Comparison of ENCODE assay signal across 26 mouse cellular contexts in genomic region chr1:38869398-38870195, GRCm38 (mm10). TPM values are rescaled to one million over a fixed set of nuclear protein-coding genes. Genes with fewer than 3 reads are reported as not detected.
DNase-seq lines count a peak whose midpoint lies in the region; ATAC-seq and TF ChIP-seq lines count a peak whose summit lies in the region.
"Had no signal": no experiment of that assay in that cellular context is flagged by ENCODE, and none has a peak within 500 bp of the region (broad histone marks: within the 10 kb centered on the region; RNA-seq: fewer than 3 reads in every experiment).

No protein-coding gene starts in this region.

- WGBS in lung, embryonic 14.5 days, result 38% methylated on average over 13 of the region's 13 CpGs
- WGBS in hindbrain, embryonic 14.5 days, result 60% methylated on average over 13 of the region's 13 CpGs
- WGBS in embryonic facial prominence, embryonic 10.5 days, result 42% methylated on average over 13 of the region's 13 CpGs

- no peaks in the 10 kb centered on the region for H3K27me3 ChIP-seq in lung, embryonic 14.5 days (ENCODE audit: insufficient read depth, low read length)
- H3K27me3 ChIP-seq in hindbrain, embryonic 14.5 days (ENCODE audit: control insufficient read depth, insufficient read depth, low read length), result no peaks in the 10 kb centered on the region
- H3K27me3 ChIP-seq in embryonic facial prominence, embryonic 10.5 days (replicated peaks; ENCODE audit: low read depth, poor library complexity, severe bottlenecking), result no peaks in the 10 kb centered on the region
- H3K27me3 ChIP-seq: hindbrain, embryonic 12.5 days; Patski had no signal

- no peak overlapping the region for H3K4me2 ChIP-seq in lung, embryonic 14.5 days
- H3K4me2 ChIP-seq in hindbrain, embryonic 14.5 days (replicated peaks), result no peak overlapping the region
- H3K4me2 ChIP-seq: hindbrain, embryonic 12.5 days had no signal

- no peak overlapping the region for H3K9ac ChIP-seq in lung, embryonic 14.5 days
- no peak overlapping the region for H3K9ac ChIP-seq in hindbrain, embryonic 14.5 days
- H3K9ac ChIP-seq: hindbrain, embryonic 12.5 days had no signal

- no peak overlapping the region for H3K4me3 ChIP-seq in lung, embryonic 14.5 days (ENCODE audit: low read depth, low read length)
- no peak overlapping the region for H3K4me3 ChIP-seq in hindbrain, embryonic 14.5 days (replicated peaks; ENCODE audit: low read length)
- no peak overlapping the region for H3K4me3 ChIP-seq in embryonic facial prominence, embryonic 10.5 days
- H3K4me3 ChIP-seq: heart, embryonic 10.5 days; hindbrain, embryonic 12.5 days had no signal

- H3K36me3 ChIP-seq in lung, embryonic 14.5 days (ENCODE audit: insufficient read depth), result no peaks in the 10 kb centered on the region
- H3K36me3 ChIP-seq in hindbrain, embryonic 14.5 days (replicated peaks; ENCODE audit: control insufficient read depth, insufficient read depth), result peaks cover 86% of the 10 kb centered on the region
- H3K36me3 ChIP-seq in embryonic facial prominence, embryonic 10.5 days (replicated peaks), result peaks cover 20% of the 10 kb centered on the region
- H3K36me3 ChIP-seq: heart, embryonic 10.5 days had no signal

- H3K4me1 ChIP-seq in lung, embryonic 14.5 days (ENCODE audit: insufficient read depth), result no peaks in the 10 kb centered on the region
- no peaks in the 10 kb centered on the region for H3K4me1 ChIP-seq in hindbrain, embryonic 14.5 days (replicated peaks; ENCODE audit: control insufficient read depth, insufficient read depth, low read length)
- H3K4me1 ChIP-seq in embryonic facial prominence, embryonic 10.5 days, result no peaks in the 10 kb centered on the region; the same call in 1 of the 2 replicates
- H3K4me1 ChIP-seq: heart, embryonic 10.5 days; hindbrain, embryonic 12.5 days had no signal

- no peak for ATAC-seq in lung, embryonic 14.5 days (ENCODE audit: insufficient read depth)
- no peak for ATAC-seq in hindbrain, embryonic 14.5 days (ENCODE audit: low FRiP score)
- ATAC-seq: CD4-positive, CD25-positive, alpha-beta regulatory T cell, adult 4 months; forebrain, embryonic 14.5 days; hindbrain, postnatal 0 days; Patski had no signal

- no peaks in the 10 kb centered on the region for H3K9me3 ChIP-seq in lung, embryonic 14.5 days (ENCODE audit: low read depth, low read length)
- H3K9me3 ChIP-seq in hindbrain, embryonic 14.5 days (ENCODE audit: control insufficient read depth, low read length), result no peaks in the 10 kb centered on the region
- no peaks in the 10 kb centered on the region for H3K9me3 ChIP-seq in embryonic facial prominence, embryonic 10.5 days
- H3K9me3 ChIP-seq: G1E; heart, embryonic 10.5 days; hindbrain, embryonic 12.5 days had no signal

- no peak for TF ChIP-seq CTCF in lung, embryonic 14.5 days (IDR thresholded peaks at IDR 0.05; ENCODE audit: low read depth)

- peak; percentile 13 for DNase-seq in lung, embryonic 14.5 days
- DNase-seq in lung, postnatal 25 days (ENCODE audit: low spot score), result no peak
- peak; percentile 80 for DNase-seq in 3T3-L1 (ENCODE audit: low read depth, low spot score)
- DNase-seq in ES-CJ7 (ENCODE audit: low read depth, low spot score), result peak; percentile 71
- peak; percentile 50 for DNase-seq in R1 (ENCODE audit: low read depth, low spot score)
- DNase-seq in hindbrain, embryonic 14.5 days (ENCODE audit: low spot score), result no peak
- DNase-seq in natural killer cell, adult 2 months (ENCODE audit: low spot score in 2 of 2), result no peak
- no peak for DNase-seq in embryonic facial prominence, embryonic 10.5 days (ENCODE audit: low spot score)
- DNase-seq: adrenal gland, adult 8-10 months; B cell, adult 2 months; cerebellum, adult 11 months; cerebellum, adult 8-10 months; cerebellum, postnatal 14 days; gastrocnemius, postnatal 10 days; heart, adult 18-20 months; heart, postnatal 10 days; heart, postnatal 4 days; kidney, adult 11 months; kidney, adult 9 months had no signal

- no peak overlapping the region for H3K27ac ChIP-seq in lung, embryonic 14.5 days (ENCODE audit: low read depth)
- H3K27ac ChIP-seq in hindbrain, embryonic 14.5 days, result no peak overlapping the region
- no peak overlapping the region for H3K27ac ChIP-seq in embryonic facial prominence, embryonic 10.5 days (replicated peaks)
- H3K27ac ChIP-seq: heart, embryonic 10.5 days; hindbrain, embryonic 12.5 days; hindbrain, postnatal 0 days had no signal

RNA-seq across cellular contexts. Expression of gene Chst10, which starts 28.4 kb away (rescaled TPM):
- 2.2 and 3.9 TPM in 2 replicates for polyA plus RNA-seq in lung, embryonic 14.5 days (2014; fragmentation: Nextera tagmentation; extraction: Ambion mirVana)
- polyA plus RNA-seq in hindbrain, embryonic 14.5 days (2014; fragmentation: Nextera tagmentation; extraction: Ambion mirVana), result 63.1 and 66.8 TPM in 2 replicates
- 8.2 and 9.0 TPM in 2 replicates for polyA plus RNA-seq in embryonic facial prominence, embryonic 10.5 days (2016; fragmentation: Nextera tagmentation; extraction: Ambion mirVana)

RNA-seq across cellular contexts. Expression of gene Lonrf2, which starts 33.1 kb away (rescaled TPM):
- 0.99 and 1.0 TPM in 2 replicates for polyA plus RNA-seq in lung, embryonic 14.5 days (2014; fragmentation: Nextera tagmentation; extraction: Ambion mirVana)
- 31.5 and 33.7 TPM in 2 replicates for polyA plus RNA-seq in hindbrain, embryonic 14.5 days (2014; fragmentation: Nextera tagmentation; extraction: Ambion mirVana)
- polyA plus RNA-seq in embryonic facial prominence, embryonic 10.5 days (2016; fragmentation: Nextera tagmentation; extraction: Ambion mirVana), result 0.96 and 1.2 TPM in 2 replicates
- polyA plus RNA-seq: CD4-positive, CD25-positive, alpha-beta regulatory T cell, adult 4 months had no signal

Comparison
In these comparisons a context has a peak if more than half of its experiments do, and no peak if none do; other contexts are left out.
1. DNase-seq: peak in lung, embryonic 14.5 days (single experiment), 3T3-L1 (single experiment), ES-CJ7 (single experiment) and R1 (single experiment); none in lung, postnatal 25 days (single experiment), hindbrain, embryonic 14.5 days (single experiment), natural killer cell, adult 2 months (0 of 2) and embryonic facial prominence, embryonic 10.5 days (single experiment).
2. RNA of gene Lonrf2, which starts 33.1 kb away (polyA plus RNA-seq): 31.5 to 33.7 TPM in hindbrain, embryonic 14.5 days; 0.96 to 1.2 TPM in embryonic facial prominence, embryonic 10.5 days and 0.99 to 1.0 TPM in lung, embryonic 14.5 days; every median in the first group is over 10 times any median in the second.